Mouse (Mus musculus): Measurements from ENCODE around the gene Snx27.

DNA sequence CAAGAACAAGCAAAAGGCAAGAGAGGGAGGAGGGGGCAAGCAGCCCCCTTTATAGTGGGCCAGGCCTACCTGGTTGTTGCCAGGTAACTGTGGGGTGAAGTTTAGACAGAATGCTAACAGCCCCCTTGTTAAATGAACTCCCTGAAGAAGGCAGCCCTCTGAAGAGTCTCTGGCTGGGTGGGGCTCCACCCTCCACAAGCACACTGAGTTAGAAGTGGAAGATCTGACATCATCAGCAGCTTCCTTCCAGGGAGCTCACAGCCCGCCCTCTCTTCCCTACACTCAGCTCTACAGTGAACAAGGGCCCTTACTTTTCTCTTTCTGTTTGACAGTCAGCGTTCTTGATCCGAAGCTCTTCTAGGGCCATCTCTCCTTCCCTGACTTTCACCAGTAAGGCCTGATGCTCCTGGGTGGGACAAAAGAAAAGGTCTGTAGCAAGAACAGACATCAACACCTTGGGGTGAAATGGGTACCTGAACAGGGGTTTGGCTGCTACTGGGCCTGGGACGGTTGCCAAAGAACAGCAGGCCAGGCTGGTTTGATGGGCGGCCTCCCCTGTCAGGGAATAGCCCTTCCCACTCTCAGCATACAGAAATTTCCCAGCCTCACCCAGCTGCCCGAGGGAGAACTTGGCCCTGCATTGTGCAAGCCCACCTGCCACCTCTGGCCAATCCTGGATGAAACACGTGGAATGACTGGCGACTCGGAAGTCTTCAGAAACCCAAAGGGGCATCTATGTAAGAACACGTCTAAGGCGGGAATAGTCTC lies 39.4 kb upstream of the Snx27 start:
- TF ChIP-seq CTCF (IDR thresholded peaks at IDR 0.05; ENCODE audit: borderline replicate concordance, control insufficient read depth, extremely low read depth, insufficient read depth, low read length, poor library complexity) (no peak), POLR2A (IDR thresholded peaks at IDR 0.05; ENCODE audit: control insufficient read depth, extremely low read depth, insufficient read depth, low read length, poor library complexity) (no peak)

Measured in thymus, adult 2 months (tissue).